Mouse (Mus musculus) heart, embryonic 15.5 days (tissue): ENCODE results near the gene Cd101. TPM values are rescaled to one million over a fixed set of nuclear protein-coding genes. Genes with fewer than 3 reads are reported as not detected.

Experiments used
- ATAC-seq: fragments of 200-750 bp; cut with Nextera tagmentation; replicated peaks from 2 replicates; pipeline ENCODE4 v1.8.0; 2017; ENCODE audit warnings: low read depth, moderate TSS enrichment; ENCODE audit not compliant: insufficient number of reproducible peaks, insufficient read depth, low FRiP score
- H3K27ac ChIP-seq: fragments of 300-500 bp; sonication (generic); 2 replicates; pipeline ENCODE4 v1.5.1; 2015; ENCODE audit warnings: mild to moderate bottlenecking, inconsistent platforms
- H3K27me3 ChIP-seq: fragments of 300-500 bp; sonication (generic); 2 replicates; pipeline ENCODE4 v1.6.1; 2015; ENCODE audit warnings: inconsistent platforms
- H3K36me3 ChIP-seq: fragments of 300-500 bp; sonication (generic); 2 replicates; pipeline ENCODE4 v1.6.1; 2015; ENCODE audit warnings: mild to moderate bottlenecking, inconsistent platforms
- H3K4me1 ChIP-seq: fragments of 300-500 bp; sonication (generic); replicated peaks from 2 replicates; pipeline ENCODE4 v1.6.1; 2015; ENCODE audit warnings: inconsistent platforms
- H3K4me2 ChIP-seq: fragments of 300-500 bp; sonication (generic); 2 replicates; pipeline ENCODE4 v1.6.1; 2015; ENCODE audit warnings: inconsistent platforms, mild to moderate bottlenecking, moderate library complexity
- H3K4me3 ChIP-seq: fragments of 300-500 bp; sonication (generic); 2 replicates; pipeline ENCODE4 v1.5.1; 2015; ENCODE audit warnings: mild to moderate bottlenecking, inconsistent platforms
- H3K9ac ChIP-seq: fragments of 300-500 bp; sonication (generic); 2 replicates; pipeline ENCODE4 v1.6.1; 2015; ENCODE audit warnings: mild to moderate bottlenecking, inconsistent platforms
- H3K9me3 ChIP-seq: fragments of 300-500 bp; sonication (generic); replicated peaks from 2 replicates; pipeline ENCODE4 v1.6.1; 2016; ENCODE audit warnings: inconsistent platforms
- WGBS: fragments of 180-500 bp; shearing (Covaris S2); methylation state at CpG from one replicate; pipeline ENCODE4 v1.1.7; 2015; ENCODE audit warnings: mixed read lengths; 5-methylcytosine and 5-hydroxymethylcytosine counted together
- polyA plus RNA-seq: library from polyadenylated mRNA; unstranded; fragments of >200 nt; fragmentation: Nextera tagmentation; extraction: Ambion mirVana; gene quantifications from 2 replicates; pipeline ENCODE4 v1.2.1, GENCODE M21; 2015

The Cd101 gene
- polyA plus RNA-seq, 1 experiment from 2014 or later, result 0.33 TPM

DNA sequence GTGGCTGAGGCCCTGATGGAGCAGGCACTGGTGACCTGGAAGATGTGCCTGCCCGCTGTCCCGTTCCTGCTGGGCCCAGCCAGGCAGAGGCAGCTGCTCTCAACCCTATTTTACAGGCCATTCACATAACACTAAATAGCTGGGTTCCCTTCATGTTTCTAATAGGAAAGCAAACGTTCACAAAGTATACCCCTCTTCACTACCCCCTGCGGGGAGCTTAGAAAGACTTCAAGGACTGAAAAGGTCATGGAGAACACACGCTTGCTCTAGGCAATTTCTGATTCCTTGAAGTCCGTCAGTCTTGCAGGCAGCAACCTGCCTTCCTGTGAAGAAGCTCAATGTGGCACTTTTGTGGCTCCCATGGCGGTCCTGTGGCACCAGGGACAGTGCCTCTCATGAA is 12.6 kb upstream of the Cd101 start:
- H3K4me3 ChIP-seq, result no peak overlapping the region
- no peak for ATAC-seq
- H3K4me2 ChIP-seq, result no peak overlapping the region
- H3K27ac ChIP-seq, result no peak overlapping the region
- H3K9me3 ChIP-seq, result no peaks in the 10 kb centered on the region
- H3K36me3 ChIP-seq, result peaks cover 25% of the 10 kb centered on the region; the same call in 1 of the 2 replicates
- no peak overlapping the region for H3K9ac ChIP-seq
- H3K27me3 ChIP-seq, result no peaks in the 10 kb centered on the region
- WGBS, result 85% methylated on average over 7 of the region's 7 CpGs
- H3K4me1 ChIP-seq, result peaks cover 13% of the 10 kb centered on the region

DNA sequence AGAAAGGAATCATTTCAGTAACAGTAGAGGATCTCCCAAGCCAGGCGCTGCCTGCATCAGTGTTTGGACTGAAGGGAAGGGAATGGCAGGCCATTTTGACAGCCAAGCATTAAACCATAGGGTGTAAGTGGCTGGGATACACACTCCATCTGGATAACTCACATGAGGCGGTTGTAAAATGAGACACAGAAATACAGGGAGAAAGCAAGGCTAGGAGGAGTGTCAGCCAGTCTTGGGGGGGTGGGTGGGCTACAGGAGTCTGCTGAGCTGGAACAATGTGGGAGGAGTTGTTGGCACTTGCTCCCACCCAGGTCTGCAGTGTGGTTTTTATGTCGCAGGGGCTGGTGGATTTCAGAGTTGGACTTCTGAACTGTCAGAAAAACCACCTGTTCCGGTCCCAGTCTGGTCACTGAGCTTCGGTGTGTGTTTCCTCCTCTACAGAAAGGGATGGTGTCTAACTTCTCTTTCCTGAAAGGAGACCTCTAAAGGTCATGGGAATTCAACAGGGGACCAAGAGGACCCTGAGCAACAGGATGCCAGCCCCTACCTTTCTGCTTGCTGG is 8.7 kb upstream of the Cd101 start:
- Histone ChIP-seq H3K27ac (no peak overlapping the region), H3K4me1 (peaks cover 13% of the 10 kb centered on the region; the same call in 1 of the 2 replicates), H3K9me3 (no peaks in the 10 kb centered on the region), H3K9ac (no peak overlapping the region), H3K4me2 (no peak overlapping the region), H3K36me3 (peaks cover 13% of the 10 kb centered on the region; the same call in 1 of the 2 replicates), H3K4me3 (no peak overlapping the region), H3K27me3 (no peaks in the 10 kb centered on the region)
- no peak for ATAC-seq
- WGBS, result 84% methylated on average over 5 of the region's 5 CpGs

DNA sequence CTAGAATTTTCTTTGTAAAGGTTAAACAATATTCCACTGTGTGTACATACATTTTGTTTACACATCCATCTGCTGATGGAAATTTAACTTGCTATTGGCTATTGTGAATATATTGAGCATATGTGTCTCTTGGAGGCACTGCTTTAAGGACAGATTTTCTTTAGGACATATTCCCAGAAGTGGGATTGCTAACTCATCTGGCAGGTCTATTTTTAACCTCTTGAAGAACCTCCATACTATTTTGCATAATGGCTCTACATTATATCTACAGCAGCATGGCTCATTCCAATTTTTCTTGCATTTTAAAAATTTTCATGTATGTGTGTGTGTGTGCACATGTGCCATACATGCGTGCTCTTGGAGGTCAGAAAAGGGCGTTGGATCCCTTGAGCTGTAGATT is 6.6 kb upstream of the Cd101 start:
- Histone ChIP-seq H3K36me3 (peaks cover 11% of the 10 kb centered on the region; the same call in 1 of the 2 replicates), H3K9ac (no peak overlapping the region), H3K9me3 (no peaks in the 10 kb centered on the region), H3K4me3 (no peak overlapping the region), H3K4me1 (peaks cover 23% of the 10 kb centered on the region), H3K27me3 (no peaks in the 10 kb centered on the region), H3K4me2 (no peak overlapping the region), H3K27ac (no peak overlapping the region)
- ATAC-seq, result no peak
- 96% methylated on average over 2 of the region's 2 CpGs for WGBS

- Histone ChIP-seq H3K27me3 (no peaks in the 10 kb centered on the region), H3K9me3 (no peaks in the 10 kb centered on the region), H3K4me3 (no peak overlapping the region), H3K4me2 (no peak overlapping the region), H3K4me1 (peaks cover 28% of the 10 kb centered on the region), H3K36me3 (no peaks in the 10 kb centered on the region), H3K27ac (no peak overlapping the region), H3K9ac (no peak overlapping the region)
- whole genome bisulfite sequencing, result 86% methylated on average over 9 of the region's 9 CpGs
- no peak for ATAC-seq
Measured at GRCm38 (mm10) chr3:101034509-101034908, 5.2 kb upstream of the Cd101 start.

DNA sequence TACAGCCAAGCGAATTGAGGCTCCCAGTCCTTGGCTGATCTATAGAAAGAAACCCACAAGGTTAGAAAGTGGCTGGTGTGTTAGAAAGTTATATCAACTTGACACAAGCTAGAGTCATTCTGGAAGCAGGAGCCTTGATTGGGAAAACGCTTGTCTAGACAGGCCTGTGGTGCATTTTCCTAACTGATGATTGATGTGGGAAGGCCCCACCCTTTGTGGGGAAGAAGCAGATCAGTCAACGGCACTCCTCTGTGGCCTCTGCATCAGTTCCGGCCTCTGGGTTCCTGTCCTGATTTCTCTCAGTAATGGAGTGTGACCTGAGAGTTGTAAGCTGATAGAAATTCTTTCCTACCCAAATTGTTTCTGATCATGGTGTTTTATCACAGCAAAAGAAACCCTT is 4.3 kb upstream of the Cd101 start:
- no peak overlapping the region for H3K4me3 ChIP-seq
- H3K9ac ChIP-seq, result no peak overlapping the region
- no peaks in the 10 kb centered on the region for H3K36me3 ChIP-seq
- H3K9me3 ChIP-seq, result no peaks in the 10 kb centered on the region
- no peak overlapping the region for H3K27ac ChIP-seq
- no peak overlapping the region for H3K4me2 ChIP-seq
- WGBS, result 35% methylated on average over 4 of the region's 4 CpGs
- H3K4me1 ChIP-seq, result peaks cover 28% of the 10 kb centered on the region
- H3K27me3 ChIP-seq, result no peaks in the 10 kb centered on the region
- ATAC-seq, result no peak

GRCm38 (mm10) chr3:101031456-101032142 is 2.2 kb upstream of the Cd101 start:
- Histone ChIP-seq H3K4me3 (no peak overlapping the region), H3K9me3 (no peaks in the 10 kb centered on the region), H3K27me3 (no peaks in the 10 kb centered on the region), H3K27ac (peak overlapping the region; percentile 14), H3K36me3 (no peaks in the 10 kb centered on the region), H3K4me2 (no peak overlapping the region), H3K4me1 (peaks cover 36% of the 10 kb centered on the region), H3K9ac (no peak overlapping the region)
- 53% methylated on average over 7 of the region's 7 CpGs for WGBS
- ATAC-seq, result no peak

GRCm38 (mm10) chr3:101030630-101031029 is 1.3 kb upstream of the Cd101 start:
- H3K9ac ChIP-seq, result no peak overlapping the region
- H3K27me3 ChIP-seq, result no peaks in the 10 kb centered on the region
- no peak overlapping the region for H3K4me3 ChIP-seq
- 0 out of 2 replicates have a peak overlapping the region, but pooled peaks have one; percentile 14 for H3K27ac ChIP-seq
- peaks cover 34% of the 10 kb centered on the region for H3K4me1 ChIP-seq
- no peak overlapping the region for H3K4me2 ChIP-seq
- WGBS, result 80% methylated on average over 1 of the region's 1 CpGs
- no peaks in the 10 kb centered on the region for H3K36me3 ChIP-seq
- no peak for ATAC-seq
- H3K9me3 ChIP-seq, result no peaks in the 10 kb centered on the region

GRCm38 (mm10) chr3:101026741-101027140 is 2.6 kb downstream of the Cd101 start:
- 48% methylated on average over 1 of the region's 1 CpGs for WGBS
- peak; percentile 73 for ATAC-seq
- H3K27ac ChIP-seq, result peak overlapping the region; percentile 41

GRCm38 (mm10) chr3:101022967-101023366 is 6.4 kb downstream of the Cd101 start:
- H3K9me3 ChIP-seq, result no peaks in the 10 kb centered on the region
- no peak for ATAC-seq
- 85% methylated on average over 6 of the region's 6 CpGs for WGBS

More at GRCm38 (mm10) chr3:101026741-101027140, 2.6 kb downstream of the Cd101 start:
- H3K9ac ChIP-seq, result no peak overlapping the region
- no peaks in the 10 kb centered on the region for H3K9me3 ChIP-seq
- H3K4me2 ChIP-seq, result peak overlapping the region; percentile 4; the same call in 1 of the 2 replicates
- no peaks in the 10 kb centered on the region for H3K27me3 ChIP-seq
- H3K4me3 ChIP-seq, result no peak overlapping the region
- H3K4me1 ChIP-seq, result peaks cover 24% of the 10 kb centered on the region
- H3K36me3 ChIP-seq, result no peaks in the 10 kb centered on the region

GRCm38 (mm10) chr3:101021481-101022051 is 7.8 kb downstream of the Cd101 start:
- Histone ChIP-seq H3K27me3 (no peaks in the 10 kb centered on the region), H3K27ac (no peak overlapping the region), H3K9ac (no peak overlapping the region), H3K4me2 (no peak overlapping the region), H3K36me3 (no peaks in the 10 kb centered on the region), H3K4me3 (no peak overlapping the region), H3K9me3 (no peaks in the 10 kb centered on the region), H3K4me1 (peaks cover 9% of the 10 kb centered on the region)
- ATAC-seq, result no peak
- 63% methylated on average over 8 of the region's 8 CpGs for WGBS

More at GRCm38 (mm10) chr3:101022967-101023366, 6.4 kb downstream of the Cd101 start:
- Histone ChIP-seq H3K36me3 (no peaks in the 10 kb centered on the region), H3K4me2 (no peak overlapping the region), H3K27me3 (no peaks in the 10 kb centered on the region), H3K9ac (no peak overlapping the region), H3K4me3 (no peak overlapping the region), H3K4me1 (peaks cover 17% of the 10 kb centered on the region), H3K27ac (no peak overlapping the region)

GRCm38 (mm10) chr3:101021073-101021472 is 8.3 kb downstream of the Cd101 start:
- H3K9me3 ChIP-seq, result no peaks in the 10 kb centered on the region
- no peaks in the 10 kb centered on the region for H3K27me3 ChIP-seq
- H3K27ac ChIP-seq, result no peak overlapping the region
- no peak for ATAC-seq
- WGBS, result 67% methylated on average over 5 of the region's 5 CpGs
- H3K4me2 ChIP-seq, result no peak overlapping the region
- no peak overlapping the region for H3K9ac ChIP-seq
- no peaks in the 10 kb centered on the region for H3K36me3 ChIP-seq
- no peak overlapping the region for H3K4me3 ChIP-seq
- peaks cover 9% of the 10 kb centered on the region for H3K4me1 ChIP-seq
